Mouse (Mus musculus) embryonic facial prominence, embryonic 14.5 days (tissue): ENCODE data around the gene Gm5475. TPM values are rescaled to one million over a fixed set of nuclear protein-coding genes. Genes with fewer than 3 reads are reported as not detected.
A peak's percentile ranks its signal among the peaks of the same experiment; 100 is the strongest.

ENCODE experiments used
- ATAC-seq: fragments of 200-750 bp; cut with Nextera tagmentation; 2 replicates; pipeline ENCODE4 v1.8.0; 2017; ENCODE audit warnings: low read depth, moderate number of reproducible peaks, moderate TSS enrichment
- DNase-seq: peaks from one replicate; pipeline ENCODE4 v3.0.0-alpha.2; 2015; ENCODE audit warnings: low spot score
- H3K27ac ChIP-seq: fragments of 300-500 bp; sonication (generic); replicated peaks from 2 replicates; pipeline ENCODE4 v1.5.1; 2014; ENCODE audit warnings: low read depth, mild to moderate bottlenecking, low read length, moderate library complexity
- H3K27me3 ChIP-seq: fragments of 300-500 bp; sonication (generic); replicated peaks from 2 replicates; pipeline ENCODE4 v1.6.1; 2014; ENCODE audit warnings: low read length; ENCODE audit not compliant: control insufficient read depth, insufficient read depth
- H3K36me3 ChIP-seq: fragments of 300-500 bp; sonication (generic); 2 replicates; pipeline ENCODE4 v1.6.1; 2014; ENCODE audit warnings: low read length, mixed read lengths; ENCODE audit not compliant: control insufficient read depth, insufficient read depth
- H3K4me1 ChIP-seq: fragments of 300-500 bp; sonication (generic); 2 replicates; pipeline ENCODE4 v1.6.1; 2014; ENCODE audit warnings: antibody characterized with exemption, low read length; ENCODE audit not compliant: control insufficient read depth, insufficient read depth
- H3K4me2 ChIP-seq: fragments of 300-500 bp; sonication (generic); 2 replicates; pipeline ENCODE4 v1.6.1; 2014; ENCODE audit warnings: low read depth, mild to moderate bottlenecking, low read length, moderate library complexity, mixed read lengths
- H3K4me3 ChIP-seq: fragments of 300-500 bp; sonication (generic); 2 replicates; pipeline ENCODE4 v1.5.1; 2014; ENCODE audit warnings: low read depth, mild to moderate bottlenecking, low read length
- H3K9ac ChIP-seq: fragments of 300-500 bp; sonication (generic); 2 replicates; pipeline ENCODE4 v1.6.1; 2014; ENCODE audit warnings: low read depth, mild to moderate bottlenecking, low read length, moderate library complexity, mixed read lengths
- H3K9me3 ChIP-seq: fragments of 300-500 bp; sonication (generic); 2 replicates; pipeline ENCODE4 v1.6.1; 2016; ENCODE audit warnings: low read length; ENCODE audit not compliant: control insufficient read depth
- WGBS: fragments of 180-500 bp; shearing (Covaris S2); extraction: QIAGEN DNeasy Blood & Tissue Kit; methylation state at CpG from one replicate; pipeline ENCODE4 v1.1.7; 2014; 5-methylcytosine and 5-hydroxymethylcytosine counted together
- polyA plus RNA-seq: library from polyadenylated mRNA; unstranded; fragments of >200 nt; fragmentation: Nextera tagmentation; extraction: Ambion mirVana; gene quantifications from 2 replicates; pipeline ENCODE4 v1.2.1, GENCODE M21; 2014

The Gm5475 gene
- polyA plus RNA-seq, 1 experiment from 2014 or later, result not detected

GRCm38 (mm10) chr15:100417854-100418450, 4.0 kb upstream of the Gm5475 start:
- peaks cover 11% of the 10 kb centered on the region for H3K4me1 ChIP-seq
- H3K4me2 ChIP-seq, result no peak overlapping the region
- 70% methylated on average over 9 of the region's 9 CpGs for WGBS
- H3K9me3 ChIP-seq, result no peaks in the 10 kb centered on the region
- DNase-seq (no peak), ATAC-seq (no peak)
- no peaks in the 10 kb centered on the region for H3K27me3 ChIP-seq
- H3K27ac ChIP-seq, result no peak overlapping the region; the same call in 1 of the 2 replicates
- no peak overlapping the region for H3K4me3 ChIP-seq
- no peaks in the 10 kb centered on the region for H3K36me3 ChIP-seq
- H3K9ac ChIP-seq, result no peak overlapping the region

- Histone ChIP-seq H3K4me1 (peaks cover 17% of the 10 kb centered on the region), H3K4me2 (no peak overlapping the region)
Observed at GRCm38 (mm10) chr15:100419311-100419710, 2.6 kb upstream of the Gm5475 start.

GRCm38 (mm10) chr15:100419901-100420745, 1.8 kb upstream of the Gm5475 start:
- Histone ChIP-seq H3K27ac (no peak overlapping the region), H3K36me3 (no peaks in the 10 kb centered on the region), H3K9me3 (no peaks in the 10 kb centered on the region), H3K4me3 (no peak overlapping the region), H3K4me2 (no peak overlapping the region), H3K27me3 (peaks cover 13% of the 10 kb centered on the region), H3K4me1 (peaks cover 20% of the 10 kb centered on the region), H3K9ac (no peak overlapping the region; the same call in 1 of the 2 replicates)
- no peak for DNase-seq
- 70% methylated on average over 9 of the region's 9 CpGs for WGBS
- ATAC-seq, result no peak

More at GRCm38 (mm10) chr15:100419311-100419710, 2.6 kb upstream of the Gm5475 start:
- Histone ChIP-seq H3K4me3 (no peak overlapping the region), H3K27ac (no peak overlapping the region), H3K9ac (no peak overlapping the region), H3K9me3 (no peaks in the 10 kb centered on the region), H3K27me3 (peaks cover 5% of the 10 kb centered on the region), H3K36me3 (no peaks in the 10 kb centered on the region)
- DNase-seq (no peak), ATAC-seq (no peak)
- WGBS, result 74% methylated on average over 8 of the region's 8 CpGs

- 25% methylated on average over 8 of the region's 8 CpGs for WGBS
- Histone ChIP-seq H3K27ac (peak overlapping the region; percentile 33; the same call in 1 of the 2 replicates), H3K4me3 (peak overlapping the region; percentile 96), H3K9ac (peak overlapping the region; percentile 87), H3K4me2 (peak overlapping the region; percentile 96), H3K4me1 (peaks cover 20% of the 10 kb centered on the region), H3K9me3 (no peaks in the 10 kb centered on the region), H3K27me3 (peaks cover 18% of the 10 kb centered on the region), H3K36me3 (no peaks in the 10 kb centered on the region)
- ATAC-seq (no peak), DNase-seq (peak; percentile 39)
Observed at GRCm38 (mm10) chr15:100421059-100421757, 739 bp upstream of the Gm5475 start.

GRCm38 (mm10) chr15:100422476-100422875, 529 bp downstream of the Gm5475 start:
- 0% methylated on average over 16 of the region's 44 CpGs for WGBS
- ATAC-seq, result peak; percentile 57
- H3K4me2 ChIP-seq, result peak overlapping the region; percentile 96
- H3K4me3 ChIP-seq, result peak overlapping the region; percentile 96
- H3K36me3 ChIP-seq, result no peaks in the 10 kb centered on the region
- H3K27me3 ChIP-seq, result peaks cover 18% of the 10 kb centered on the region
- no peak overlapping the region; the same call in 1 of the 2 replicates for H3K27ac ChIP-seq
- DNase-seq, result peak; percentile 24
- peak overlapping the region; percentile 87 for H3K9ac ChIP-seq
- no peaks in the 10 kb centered on the region for H3K9me3 ChIP-seq
- peaks cover 20% of the 10 kb centered on the region for H3K4me1 ChIP-seq

- DNase-seq, result peak; percentile 97
- no peaks in the 10 kb centered on the region for H3K9me3 ChIP-seq
- no peaks in the 10 kb centered on the region for H3K36me3 ChIP-seq
- H3K4me1 ChIP-seq, result peaks cover 20% of the 10 kb centered on the region
- ATAC-seq, result peak; percentile 98
- peak overlapping the region; percentile 96 for H3K4me3 ChIP-seq
- 1% methylated on average over 51 of the region's 65 CpGs for WGBS
- H3K27me3 ChIP-seq, result peaks cover 18% of the 10 kb centered on the region
- H3K27ac ChIP-seq, result no peak overlapping the region; the same call in 1 of the 2 replicates
- H3K9ac ChIP-seq, result peak overlapping the region; percentile 87
- H3K4me2 ChIP-seq, result peak overlapping the region; percentile 96
Observed at GRCm38 (mm10) chr15:100422899-100423860, 1.2 kb downstream of the Gm5475 start.

- Histone ChIP-seq H3K27me3 (peaks cover 18% of the 10 kb centered on the region), H3K4me1 (peaks cover 20% of the 10 kb centered on the region), H3K36me3 (no peaks in the 10 kb centered on the region), H3K4me3 (peak overlapping the region; percentile 96), H3K27ac (no peak overlapping the region), H3K4me2 (peak overlapping the region; percentile 96), H3K9ac (peak overlapping the region; percentile 58; the same call in 1 of the 2 replicates), H3K9me3 (no peaks in the 10 kb centered on the region)
- DNase-seq (peak; percentile 40), ATAC-seq (0 out of 2 replicates have a peak, but pooled peaks have one; percentile 27)
- 1% methylated on average over 14 of the region's 14 CpGs for WGBS
Observed at GRCm38 (mm10) chr15:100423916-100424315, 2.0 kb downstream of the Gm5475 start.
